Mouse (Mus musculus): ENCODE results near the gene Tor1b. TPM values are rescaled to one million over a fixed set of nuclear protein-coding genes. Genes with fewer than 3 reads are reported as not detected.
A peak's percentile ranks its signal among the peaks of the same experiment; 100 is the strongest.

Tor1b gene
- polyA plus RNA-seq, 1 experiment from 2014 or later, result 21.3 TPM

GRCm38 (mm10) chr2:30962570-30963254 lies 10.0 kb downstream of the Tor1b start:
- WGBS, result 89% methylated on average over 11 of the region's 11 CpGs
- Histone ChIP-seq H3K27me3 (replicated peaks; ENCODE audit: control insufficient read depth, insufficient read depth, low read length) (no peaks in the 10 kb centered on the region), H3K9ac (replicated peaks; ENCODE audit: low read depth, low read length) (no peak overlapping the region), H3K4me1 (replicated peaks; ENCODE audit: control insufficient read depth, insufficient read depth, low read length) (peaks cover 23% of the 10 kb centered on the region), H3K9me3 (ENCODE audit: control insufficient read depth, low read length) (no peaks in the 10 kb centered on the region), H3K4me2 (ENCODE audit: low read length) (no peak overlapping the region), H3K4me3 (replicated peaks; ENCODE audit: low read length) (no peak overlapping the region), H3K36me3 (ENCODE audit: control insufficient read depth, insufficient read depth) (peaks cover 34% of the 10 kb centered on the region), H3K27ac (ENCODE audit: low read length) (no peak overlapping the region)
- no peak for ATAC-seq

DNA sequence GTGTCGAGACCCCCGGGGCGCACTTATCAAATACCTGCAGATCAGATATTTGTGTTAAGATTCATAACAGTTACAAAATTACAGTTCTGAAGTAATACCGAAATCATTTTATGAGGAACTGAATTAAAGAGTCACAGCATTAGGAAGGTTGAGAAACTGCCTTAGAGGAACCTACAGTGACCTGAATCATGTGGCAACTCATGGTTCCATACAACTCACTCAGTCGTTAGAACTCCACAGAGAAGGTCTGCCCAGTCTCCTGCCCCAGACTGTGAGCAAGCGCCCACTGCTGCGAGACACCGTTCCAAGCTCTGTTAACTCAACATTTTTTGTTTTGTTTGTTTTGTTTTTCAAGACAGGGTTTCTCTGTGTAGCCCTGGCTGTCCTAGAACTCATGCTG lies 12.9 kb downstream of the Tor1b start:
- peaks cover 23% of the 10 kb centered on the region for H3K4me1 ChIP-seq (replicated peaks; ENCODE audit: control insufficient read depth, insufficient read depth, low read length)
- no peak overlapping the region for H3K4me2 ChIP-seq (ENCODE audit: low read length)
- no peaks in the 10 kb centered on the region for H3K27me3 ChIP-seq (replicated peaks; ENCODE audit: control insufficient read depth, insufficient read depth, low read length)
- H3K9me3 ChIP-seq (ENCODE audit: control insufficient read depth, low read length), result no peaks in the 10 kb centered on the region
- ATAC-seq, result no peak
- 95% methylated on average over 8 of the region's 8 CpGs for whole genome bisulfite sequencing
- peaks cover 13% of the 10 kb centered on the region for H3K36me3 ChIP-seq (ENCODE audit: control insufficient read depth, insufficient read depth)
- no peak overlapping the region for H3K9ac ChIP-seq (replicated peaks; ENCODE audit: low read depth, low read length)
- no peak overlapping the region for H3K27ac ChIP-seq (ENCODE audit: low read length)
- H3K4me3 ChIP-seq (replicated peaks; ENCODE audit: low read length), result no peak overlapping the region

DNA sequence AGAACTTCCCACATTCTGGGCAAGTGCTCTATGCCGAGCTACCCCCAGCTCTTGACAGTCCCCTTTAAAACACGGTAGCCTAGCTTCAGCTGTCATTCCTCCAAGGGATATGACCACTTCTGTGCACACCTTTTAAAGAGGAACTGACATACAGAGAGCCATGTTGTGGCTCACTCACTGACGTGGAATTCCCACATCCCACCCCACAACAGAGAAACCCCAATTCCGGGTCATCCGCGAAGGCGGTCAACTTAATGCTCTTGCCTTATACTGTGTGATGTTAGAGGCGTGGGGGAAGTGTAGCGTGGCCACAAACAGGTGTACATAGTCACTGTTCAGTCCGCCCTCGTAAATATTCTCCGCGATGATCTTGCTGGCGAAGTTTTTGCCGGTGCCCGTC lies 14.1 kb downstream of the Tor1b start:
- Histone ChIP-seq H3K4me2 (ENCODE audit: low read length) (peak overlapping the region; percentile 96), H3K9ac (replicated peaks; ENCODE audit: low read depth, low read length) (peak overlapping the region; percentile 96), H3K4me3 (replicated peaks; ENCODE audit: low read length) (peak overlapping the region; percentile 100), H3K9me3 (ENCODE audit: control insufficient read depth, low read length) (no peaks in the 10 kb centered on the region), H3K27me3 (replicated peaks; ENCODE audit: control insufficient read depth, insufficient read depth, low read length) (no peaks in the 10 kb centered on the region), H3K36me3 (ENCODE audit: control insufficient read depth, insufficient read depth) (peaks cover 10% of the 10 kb centered on the region), H3K4me1 (replicated peaks; ENCODE audit: control insufficient read depth, insufficient read depth, low read length) (peaks cover 23% of the 10 kb centered on the region), H3K27ac (ENCODE audit: low read length) (no peak overlapping the region; the same call in 1 of the 2 replicates)
- ATAC-seq, result no peak
- 21% methylated on average over 16 of the region's 16 CpGs for WGBS

DNA sequence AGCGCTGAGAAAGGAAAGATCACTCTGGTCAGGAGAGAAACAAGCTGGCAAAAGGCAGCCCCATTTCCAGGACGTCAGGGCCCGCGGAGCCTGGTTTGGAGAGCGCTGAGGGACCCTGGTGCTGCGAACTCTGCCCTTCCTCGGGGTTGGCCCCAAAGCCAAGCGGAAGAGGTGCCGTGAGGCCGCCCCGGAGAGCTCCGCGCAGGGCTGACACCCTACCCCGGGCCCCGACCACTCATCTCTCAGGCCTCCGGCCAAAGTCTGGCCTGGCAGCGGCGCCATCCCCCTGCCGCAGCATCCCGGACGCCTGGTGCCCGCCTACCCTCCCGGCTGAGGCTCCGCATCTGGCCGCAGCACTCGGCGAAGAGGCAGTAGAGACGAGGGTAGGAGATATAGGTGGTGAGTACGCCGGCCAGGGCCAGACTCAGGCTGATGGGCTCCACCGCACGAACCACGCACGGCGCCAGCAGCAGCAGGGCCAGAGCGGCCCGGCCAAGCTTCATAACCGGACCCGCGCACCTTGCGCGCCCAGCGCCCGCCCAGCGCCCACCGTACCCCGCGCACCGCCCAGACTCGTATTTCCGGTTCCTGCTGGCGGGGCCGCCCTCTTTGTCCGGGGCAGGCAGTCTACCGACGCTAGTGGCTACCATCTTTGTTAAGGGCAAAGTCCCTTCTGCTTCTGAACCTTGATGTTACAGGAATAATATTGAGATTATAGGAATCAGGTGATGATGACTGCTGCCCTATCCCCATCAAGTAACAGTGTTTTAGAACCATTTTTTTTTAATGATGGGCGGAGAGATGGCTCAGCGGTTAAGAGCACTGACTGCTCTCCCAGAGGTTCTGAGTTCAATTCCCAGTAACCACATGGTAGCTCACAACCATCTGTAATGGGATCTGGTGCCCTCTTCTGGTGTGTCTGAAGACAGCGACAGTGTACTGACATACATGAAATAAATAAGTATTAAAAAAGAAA lies 14.9 kb downstream of the Tor1b start, which contains the start of gene Tor1a:
Gene Tor1a, minus strand, starts transcription at position 582 of the 976 bp plus-strand sequence.
- ATAC-seq, result peak; percentile 97
- H3K27ac ChIP-seq (ENCODE audit: low read length), result peak within 1 kb of the TSS; percentile 75
- peak within 1 kb of the TSS; percentile 96 for H3K9ac ChIP-seq (replicated peaks; ENCODE audit: low read depth, low read length)
- H3K27me3 ChIP-seq (replicated peaks; ENCODE audit: control insufficient read depth, insufficient read depth, low read length), result no peaks in the 10 kb centered on the region
- peaks cover 4% of the 10 kb centered on the region for H3K36me3 ChIP-seq (ENCODE audit: control insufficient read depth, insufficient read depth)
- no peaks in the 10 kb centered on the region for H3K9me3 ChIP-seq (ENCODE audit: control insufficient read depth, low read length)
- peak within 1 kb of the TSS; percentile 96 for H3K4me2 ChIP-seq (ENCODE audit: low read length)
- H3K4me3 ChIP-seq (replicated peaks; ENCODE audit: low read length), result peak within 1 kb of the TSS; percentile 100
- 2% methylated on average over 59 of the region's 59 CpGs for WGBS
- peaks cover 23% of the 10 kb centered on the region for H3K4me1 ChIP-seq (replicated peaks; ENCODE audit: control insufficient read depth, insufficient read depth, low read length)

DNA sequence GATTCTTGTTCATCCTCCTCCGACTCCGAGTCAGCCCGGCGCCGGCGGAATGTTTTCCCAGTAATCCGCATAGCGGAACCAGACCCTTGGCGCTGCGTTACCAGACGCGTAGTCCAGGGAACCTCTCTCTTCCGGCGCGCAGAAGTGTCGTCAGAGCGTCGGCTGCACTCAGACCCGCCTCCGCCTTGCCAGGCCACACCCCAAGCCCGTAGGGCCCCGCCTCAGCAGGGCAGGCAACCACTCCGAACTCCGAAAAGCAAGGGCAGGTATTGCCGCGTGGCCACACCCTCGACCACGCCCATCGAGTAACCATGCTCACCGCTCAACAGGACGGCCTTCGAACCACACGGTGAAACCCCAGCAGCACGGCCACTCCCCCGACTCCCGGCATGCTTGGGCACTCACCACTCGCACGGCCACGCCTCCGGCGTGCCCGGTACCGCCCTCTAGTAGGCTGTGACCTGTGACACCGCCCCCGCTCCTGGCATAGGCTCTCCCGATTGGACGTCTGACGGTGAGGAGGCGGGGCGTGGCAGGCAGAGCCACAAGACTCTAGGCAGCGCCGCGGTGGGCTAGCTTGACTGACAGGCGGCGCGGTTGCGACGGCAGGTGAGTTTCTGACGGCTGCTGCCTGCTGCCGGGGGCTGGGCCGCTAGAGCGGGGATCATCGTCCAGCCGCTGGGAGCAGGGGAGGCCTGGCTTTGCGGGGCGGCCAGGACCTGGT lies 29.2 kb downstream of the Tor1b start, which contains the start of the genes BC005624 and Usp20:
Gene BC005624, minus strand, starts transcription at position 412 of the 724 bp plus-strand sequence.
Gene Usp20, plus strand, starts transcription at position 490 of the 724 bp plus-strand sequence.
- H3K36me3 ChIP-seq (ENCODE audit: control insufficient read depth, insufficient read depth), result peaks cover 4% of the 10 kb centered on the region; the same call in 1 of the 2 replicates
- H3K9me3 ChIP-seq (ENCODE audit: control insufficient read depth, low read length), result no peaks in the 10 kb centered on the region
- H3K4me3 ChIP-seq (replicated peaks; ENCODE audit: low read length), result peak within 1 kb of the TSS; percentile 88
- H3K4me2 ChIP-seq (ENCODE audit: low read length), result peak within 1 kb of the TSS; percentile 82
- peak within 1 kb of the TSS; percentile 71 for H3K27ac ChIP-seq (ENCODE audit: low read length)
- H3K9ac ChIP-seq (replicated peaks; ENCODE audit: low read depth, low read length), result peak within 1 kb of the TSS; percentile 73
- H3K4me1 ChIP-seq (replicated peaks; ENCODE audit: control insufficient read depth, insufficient read depth, low read length), result peaks cover 15% of the 10 kb centered on the region
- WGBS, result under 1% methylated on average over 66 of the region's 66 CpGs
- peak; percentile 98 for ATAC-seq
- H3K27me3 ChIP-seq (replicated peaks; ENCODE audit: control insufficient read depth, insufficient read depth, low read length), result no peaks in the 10 kb centered on the region

- no peaks in the 10 kb centered on the region for H3K9me3 ChIP-seq (ENCODE audit: control insufficient read depth, low read length)
- 55% methylated on average over 7 of the region's 7 CpGs for whole genome bisulfite sequencing
- H3K9ac ChIP-seq (replicated peaks; ENCODE audit: low read depth, low read length), result no peak overlapping the region
- peak overlapping the region; percentile 58 for H3K4me2 ChIP-seq (ENCODE audit: low read length)
- no peak for ATAC-seq
- no peaks in the 10 kb centered on the region for H3K27me3 ChIP-seq (replicated peaks; ENCODE audit: control insufficient read depth, insufficient read depth, low read length)
- H3K4me3 ChIP-seq (replicated peaks; ENCODE audit: low read length), result peak overlapping the region; percentile 88
- peaks cover 15% of the 10 kb centered on the region for H3K4me1 ChIP-seq (replicated peaks; ENCODE audit: control insufficient read depth, insufficient read depth, low read length)
- no peak overlapping the region for H3K27ac ChIP-seq (ENCODE audit: low read length)
- H3K36me3 ChIP-seq (ENCODE audit: control insufficient read depth, insufficient read depth), result peaks cover 4% of the 10 kb centered on the region; the same call in 1 of the 2 replicates
These were observed 30.3 kb downstream of the Tor1b start for GRCm38 (mm10) chr2:30983024-30983423.

- Histone ChIP-seq H3K4me1 (replicated peaks; ENCODE audit: control insufficient read depth, insufficient read depth, low read length) (peaks cover 15% of the 10 kb centered on the region), H3K9ac (replicated peaks; ENCODE audit: low read depth, low read length) (no peak overlapping the region), H3K36me3 (ENCODE audit: control insufficient read depth, insufficient read depth) (no peaks in the 10 kb centered on the region), H3K4me2 (ENCODE audit: low read length) (no peak overlapping the region), H3K9me3 (ENCODE audit: control insufficient read depth, low read length) (no peaks in the 10 kb centered on the region), H3K27ac (ENCODE audit: low read length) (no peak overlapping the region), H3K27me3 (replicated peaks; ENCODE audit: control insufficient read depth, insufficient read depth, low read length) (no peaks in the 10 kb centered on the region), H3K4me3 (replicated peaks; ENCODE audit: low read length) (no peak overlapping the region)
- WGBS, result 25% methylated on average over 17 of the region's 17 CpGs
- ATAC-seq, result no peak
These were observed 32.6 kb downstream of the Tor1b start for GRCm38 (mm10) chr2:30985111-30986020.

DNA sequence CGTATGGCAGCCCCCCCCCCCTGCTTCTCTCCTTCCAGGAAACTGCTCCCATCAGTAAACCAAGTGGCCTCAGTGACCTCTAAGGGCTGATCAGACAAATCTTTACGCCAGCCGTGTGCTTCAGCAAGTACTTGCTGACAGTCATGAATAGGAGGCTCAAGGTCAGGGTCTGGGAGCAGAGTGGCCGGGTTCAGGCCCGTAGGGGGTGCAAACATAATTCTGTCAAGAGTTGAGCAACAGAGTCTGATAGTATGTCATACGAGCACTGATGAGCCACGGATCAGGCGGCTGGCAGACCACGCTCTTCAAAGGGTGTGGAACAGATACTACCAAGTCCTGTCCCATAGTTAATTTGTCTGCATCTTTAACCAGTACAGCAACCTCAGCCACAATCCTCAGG lies 37.5 kb downstream of the Tor1b start:
- H3K36me3 ChIP-seq (ENCODE audit: control insufficient read depth, insufficient read depth), result no peaks in the 10 kb centered on the region
- H3K9ac ChIP-seq (replicated peaks; ENCODE audit: low read depth, low read length), result no peak overlapping the region
- H3K4me2 ChIP-seq (ENCODE audit: low read length), result no peak overlapping the region
- peaks cover 3% of the 10 kb centered on the region; the same call in 1 of the 2 replicates for H3K4me1 ChIP-seq (replicated peaks; ENCODE audit: control insufficient read depth, insufficient read depth, low read length)
- H3K4me3 ChIP-seq (replicated peaks; ENCODE audit: low read length), result no peak overlapping the region
- no peaks in the 10 kb centered on the region for H3K27me3 ChIP-seq (replicated peaks; ENCODE audit: control insufficient read depth, insufficient read depth, low read length)
- no peak overlapping the region for H3K27ac ChIP-seq (ENCODE audit: low read length)
- H3K9me3 ChIP-seq (ENCODE audit: control insufficient read depth, low read length), result no peaks in the 10 kb centered on the region
- 90% methylated on average over 9 of the region's 9 CpGs for WGBS
- no peak for ATAC-seq

All from forebrain, embryonic 16.5 days (tissue).